Mouse (Mus musculus) heart, postnatal 0 days (tissue): ENCODE results near the gene Rpp14. TPM values are rescaled to one million over a fixed set of nuclear protein-coding genes. Genes with fewer than 3 reads are reported as not detected.

Experiments used
- ATAC-seq: fragments of 200-750 bp; cut with Nextera tagmentation; 2 replicates; pipeline ENCODE4 v1.8.0; 2017; ENCODE audit warnings: low read depth, moderate number of reproducible peaks, moderate library complexity; ENCODE audit not compliant: insufficient read depth
- DNase-seq: peaks from one replicate; pipeline ENCODE4 v3.0.0-alpha.2; 2016; ENCODE audit warnings: low spot score
- H3K27ac ChIP-seq: fragments of 300-500 bp; sonication (generic); 2 replicates; pipeline ENCODE4 v1.5.1; 2014; ENCODE audit warnings: low read depth, mild to moderate bottlenecking
- H3K27me3 ChIP-seq: fragments of 300-500 bp; sonication (generic); 2 replicates; pipeline ENCODE4 v1.6.1; 2014; ENCODE audit warnings: low read length, mixed read lengths; ENCODE audit not compliant: control insufficient read depth, insufficient read depth
- H3K36me3 ChIP-seq: fragments of 300-500 bp; sonication (generic); replicated peaks from 2 replicates; pipeline ENCODE4 v1.6.1; 2014; ENCODE audit warnings: low read length, mixed read lengths; ENCODE audit not compliant: control insufficient read depth, insufficient read depth
- H3K4me1 ChIP-seq: fragments of 300-500 bp; sonication (generic); 2 replicates; pipeline ENCODE4 v1.6.1; 2014; ENCODE audit warnings: antibody characterized with exemption; ENCODE audit not compliant: control insufficient read depth, insufficient read depth
- H3K4me2 ChIP-seq: fragments of 300-500 bp; sonication (generic); 2 replicates; pipeline ENCODE4 v1.6.1; 2014; ENCODE audit warnings: low read depth, mild to moderate bottlenecking, low read length, moderate library complexity
- H3K4me3 ChIP-seq: fragments of 300-500 bp; sonication (generic); 2 replicates; pipeline ENCODE4 v1.5.1; 2014; ENCODE audit warnings: low read depth, low read length
- H3K9ac ChIP-seq: fragments of 300-500 bp; sonication (generic); replicated peaks from 2 replicates; pipeline ENCODE4 v1.6.1; 2014; ENCODE audit warnings: low read depth, low read length, mixed read lengths
- H3K9me3 ChIP-seq: fragments of 300-500 bp; sonication (generic); replicated peaks from 2 replicates; pipeline ENCODE4 v1.6.1; 2016; ENCODE audit warnings: low read length; ENCODE audit not compliant: control insufficient read depth
- CTCF ChIP-seq: IDR thresholded peaks from 2 replicates; pipeline ENCODE4 v1.5.1; 2016; ENCODE audit warnings: antibody characterized with exemption, control low read depth, low read depth
- EP300 ChIP-seq: IDR thresholded peaks from 2 replicates; pipeline ENCODE4 v1.6.1; 2016; ENCODE audit warnings: antibody characterized with exemption, low read depth
- WGBS: fragments of 180-500 bp; shearing (Covaris S2); extraction: QIAGEN DNeasy Blood & Tissue Kit; methylation state at CpG from one replicate; pipeline ENCODE4 v1.1.7; 2014; 5-methylcytosine and 5-hydroxymethylcytosine counted together
- polyA plus RNA-seq: library from polyadenylated mRNA; unstranded; fragments of >200 nt; fragmentation: Nextera tagmentation; extraction: Ambion mirVana; gene quantifications from 2 replicates; pipeline ENCODE4 v1.2.1, GENCODE M21; 2015
- total RNA-seq: library from RNA; depleted of rRNA; stranded (reverse); fragments of >200 nt; gene quantifications from 2 replicates; pipeline ENCODE4 v1.2.3, GENCODE M21; 2014; ENCODE audit warnings: low replicate concordance

Gene Rpp14
- total and polyA plus RNA-seq, 2 experiments from 2014 or later, result 42.4 to 61.8 TPM

DNA sequence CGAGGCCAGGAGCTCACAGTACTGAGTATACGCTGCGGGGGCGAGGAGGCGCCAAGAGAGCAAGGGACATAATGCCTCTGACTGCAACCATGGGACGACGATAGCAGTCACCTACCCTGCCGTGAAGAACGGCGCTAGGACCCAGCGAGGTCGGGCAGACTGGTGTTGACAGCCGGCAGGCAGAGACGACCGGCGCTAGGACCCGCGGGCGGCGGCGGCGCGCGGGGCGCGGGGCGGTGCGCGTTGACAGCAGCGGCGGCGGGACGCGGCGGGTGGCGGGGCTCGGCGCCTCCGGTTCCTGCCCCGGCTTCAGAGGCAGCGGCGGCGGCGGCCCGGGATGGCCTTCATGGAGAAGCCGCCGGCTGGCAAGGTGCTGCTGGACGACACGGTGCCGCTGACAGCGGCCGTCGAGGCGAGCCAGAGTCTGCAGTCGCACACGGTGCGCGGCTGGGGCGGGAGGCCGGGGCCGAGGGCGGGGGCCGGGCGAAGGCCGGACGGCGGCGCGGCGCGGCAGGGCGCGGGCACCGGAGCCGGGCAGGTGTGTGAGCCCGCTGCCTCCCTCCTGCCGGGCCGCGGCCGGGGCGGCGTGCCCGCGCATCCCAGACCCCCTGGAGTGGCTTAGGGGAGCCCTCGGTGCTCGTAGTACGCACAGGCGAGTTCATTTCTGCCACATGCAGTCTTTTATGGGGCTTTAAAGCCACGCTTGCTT, 18.0 kb downstream of the Rpp14 start, which contains the start of gene Pxk:
TSS of gene Pxk (plus strand) at position 234 of the 709 bp plus-strand sequence.
- Histone ChIP-seq H3K9ac (peak within 1 kb of the TSS; percentile 86), H3K27ac (peak within 1 kb of the TSS; percentile 77), H3K9me3 (no peaks in the 10 kb centered on the region), H3K4me3 (peak within 1 kb of the TSS; percentile 87), H3K36me3 (0 out of 2 replicates have a peak, but pooled peaks cover 9% of the 10 kb centered on the region), H3K4me2 (peak within 1 kb of the TSS; percentile 84), H3K27me3 (no peaks in the 10 kb centered on the region), H3K4me1 (peaks cover 12% of the 10 kb centered on the region)
- ATAC-seq (peak; percentile 95), DNase-seq (peak; percentile 81)
- under 1% methylated on average over 71 of the region's 89 CpGs for WGBS
- TF ChIP-seq EP300 (no peak), CTCF (no peak)

DNA sequence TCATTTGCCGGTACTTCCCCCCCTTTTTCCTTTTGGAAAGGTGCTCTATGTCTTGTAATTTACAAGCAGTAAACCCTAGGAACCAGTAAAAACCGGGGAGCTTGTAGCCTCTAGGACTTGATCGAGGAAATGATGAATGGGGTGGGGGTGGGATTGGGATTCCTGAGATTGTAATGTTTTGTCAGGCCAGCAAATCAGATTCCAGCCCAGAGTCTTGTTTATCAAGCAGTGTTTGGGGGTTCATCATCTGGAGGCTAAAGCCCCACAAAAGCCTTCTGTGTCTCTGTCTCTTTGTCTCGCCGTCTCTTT, 18.5 kb downstream of the Rpp14 start:
- H3K27me3 ChIP-seq, result no peaks in the 10 kb centered on the region
- TF ChIP-seq CTCF, result no peak
- TF ChIP-seq EP300, result no peak
- H3K4me1 ChIP-seq, result peaks cover 12% of the 10 kb centered on the region
- ATAC-seq (no peak), DNase-seq (no peak)
- peak overlapping the region; percentile 84 for H3K4me2 ChIP-seq
- peak overlapping the region; percentile 86 for H3K9ac ChIP-seq
- H3K36me3 ChIP-seq, result 0 out of 2 replicates have a peak, but pooled peaks cover 9% of the 10 kb centered on the region
- WGBS, result 2% methylated on average over 5 of the region's 5 CpGs
- peak overlapping the region; percentile 77 for H3K27ac ChIP-seq
- H3K4me3 ChIP-seq, result peak overlapping the region; percentile 87
- no peaks in the 10 kb centered on the region for H3K9me3 ChIP-seq

DNA sequence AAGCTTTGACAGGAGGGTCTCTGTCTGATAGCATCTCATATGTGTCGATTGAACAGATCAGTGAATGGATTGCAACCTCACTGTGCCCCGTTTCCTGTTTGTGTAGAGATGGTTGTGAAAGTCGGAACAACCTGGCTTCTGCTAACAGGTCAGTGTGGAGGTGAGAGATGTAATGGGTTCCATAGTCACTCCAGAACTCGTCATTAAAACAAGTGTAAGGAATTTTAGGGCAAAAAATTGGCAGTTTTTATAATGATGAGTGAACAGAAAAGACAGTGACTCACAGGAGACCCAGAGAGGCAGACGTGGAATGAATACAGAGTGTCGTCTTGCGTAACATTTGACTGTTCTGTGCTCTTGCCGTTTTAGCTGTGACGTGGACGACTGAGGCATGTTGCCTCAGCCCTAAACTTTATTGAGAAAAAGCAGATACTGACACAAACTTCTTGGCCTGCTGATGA, 19.4 kb downstream of the Rpp14 start:
- H3K36me3 ChIP-seq, result 0 out of 2 replicates have a peak, but pooled peaks cover 9% of the 10 kb centered on the region
- no peak for ATAC-seq
- H3K27me3 ChIP-seq, result no peaks in the 10 kb centered on the region
- DNase-seq, result no peak
- no peak overlapping the region for H3K9ac ChIP-seq
- H3K4me3 ChIP-seq, result peak overlapping the region; percentile 87; the same call in 1 of the 2 replicates
- H3K4me1 ChIP-seq, result peaks cover 12% of the 10 kb centered on the region
- 61% methylated on average over 10 of the region's 10 CpGs for WGBS
- TF ChIP-seq EP300 (no peak), CTCF (no peak)
- no peak overlapping the region; the same call in 1 of the 2 replicates for H3K27ac ChIP-seq
- peak overlapping the region; percentile 84 for H3K4me2 ChIP-seq
- H3K9me3 ChIP-seq, result no peaks in the 10 kb centered on the region

DNA sequence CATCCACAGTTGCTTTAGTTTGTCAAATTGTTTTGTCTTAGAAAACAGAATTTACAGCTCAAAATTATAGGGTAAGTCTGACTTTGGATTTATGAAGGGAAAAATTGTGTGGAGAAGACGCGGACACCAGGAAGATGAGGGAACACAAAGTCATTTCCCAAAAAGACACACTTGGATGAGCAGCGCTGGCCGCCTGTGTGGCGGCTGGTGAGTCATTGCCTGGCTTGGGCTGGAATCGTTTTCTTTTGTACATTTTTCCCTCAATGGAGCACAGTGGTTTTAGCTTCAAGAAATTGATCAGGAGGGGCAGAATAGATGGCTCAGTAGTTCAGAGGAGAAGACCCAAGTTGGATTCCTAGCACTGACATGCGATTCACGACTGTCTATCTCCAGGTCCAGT, 21.7 kb downstream of the Rpp14 start:
- TF ChIP-seq CTCF, result no peak
- no peak for TF ChIP-seq EP300
- DNase-seq, result no peak
- no peak overlapping the region for H3K9ac ChIP-seq

DNA sequence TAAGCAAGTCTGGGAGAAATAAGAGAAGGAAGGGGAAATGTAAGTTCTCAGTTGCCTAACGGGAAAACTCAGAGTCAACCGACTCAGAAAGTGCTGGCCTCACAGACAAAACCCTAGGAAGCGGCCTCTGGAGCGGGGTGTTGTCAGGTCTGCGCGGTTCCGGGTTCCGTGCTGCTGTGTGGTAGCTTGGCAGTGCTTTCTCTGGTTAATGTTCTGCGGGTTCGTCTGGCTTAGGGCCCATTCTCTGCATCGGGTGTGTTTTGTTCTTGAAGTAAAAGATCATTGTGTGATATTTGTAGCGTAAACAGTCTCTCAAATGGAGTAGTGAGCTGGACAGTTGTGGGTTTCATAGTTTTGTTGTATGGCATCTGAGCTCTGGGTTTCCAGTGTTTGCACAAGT, 22.5 kb downstream of the Rpp14 start:
- Histone ChIP-seq H3K4me2 (no peak overlapping the region), H3K36me3 (peaks cover 9% of the 10 kb centered on the region; the same call in 1 of the 2 replicates), H3K27me3 (no peaks in the 10 kb centered on the region), H3K4me1 (peaks cover 12% of the 10 kb centered on the region), H3K9ac (no peak overlapping the region), H3K9me3 (no peaks in the 10 kb centered on the region), H3K27ac (no peak overlapping the region), H3K4me3 (no peak overlapping the region)
- TF ChIP-seq CTCF (no peak), EP300 (no peak)
- ATAC-seq (no peak), DNase-seq (no peak)
- 78% methylated on average over 12 of the region's 12 CpGs for WGBS

More for the DNA sequence above, 21.7 kb downstream of the Rpp14 start:
- no peak for ATAC-seq
- Histone ChIP-seq H3K4me2 (no peak overlapping the region), H3K4me1 (peaks cover 12% of the 10 kb centered on the region), H3K27ac (no peak overlapping the region), H3K36me3 (peaks cover 9% of the 10 kb centered on the region; the same call in 1 of the 2 replicates), H3K9me3 (no peaks in the 10 kb centered on the region), H3K4me3 (no peak overlapping the region), H3K27me3 (no peaks in the 10 kb centered on the region)
- WGBS, result 86% methylated on average over 8 of the region's 8 CpGs

DNA sequence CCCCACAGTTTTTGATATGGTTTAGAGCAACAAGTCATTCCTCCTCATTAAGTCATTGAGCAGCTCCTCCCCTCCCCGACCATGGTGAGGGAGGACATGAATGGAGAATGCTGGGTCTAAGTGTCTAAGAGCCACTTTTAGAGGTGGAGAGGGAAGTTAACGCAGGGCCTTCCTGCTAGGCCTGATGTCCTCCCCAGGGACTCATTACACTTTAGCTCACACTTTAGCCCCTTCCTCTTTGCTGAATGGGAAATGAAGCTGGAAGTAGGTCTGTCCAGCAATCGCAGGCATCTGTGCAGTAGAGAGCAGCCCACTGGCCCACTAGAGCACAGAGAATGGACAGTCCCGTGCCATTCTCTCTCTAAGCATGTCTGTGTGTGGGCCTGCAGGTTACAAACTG, 27.9 kb downstream of the Rpp14 start:
- WGBS, result 61% methylated on average over 4 of the region's 4 CpGs
- TF ChIP-seq EP300, result no peak
- TF ChIP-seq CTCF, result no peak
- 0 out of 2 replicates have a peak, but pooled peaks cover 8% of the 10 kb centered on the region for H3K4me1 ChIP-seq
- no peak overlapping the region for H3K9ac ChIP-seq
- DNase-seq (no peak), ATAC-seq (no peak)
- H3K4me2 ChIP-seq, result no peak overlapping the region
- no peak overlapping the region for H3K4me3 ChIP-seq
- no peaks in the 10 kb centered on the region for H3K27me3 ChIP-seq
- H3K9me3 ChIP-seq, result no peaks in the 10 kb centered on the region
- no peaks in the 10 kb centered on the region; the same call in 1 of the 2 replicates for H3K36me3 ChIP-seq
- H3K27ac ChIP-seq, result no peak overlapping the region
